In genomic region chr17:23843812-23844273, GRCm38 (mm10) we compare ENCODE assay signal across 9 mouse cellular contexts. TPM values are rescaled to one million over a fixed set of nuclear protein-coding genes. Genes with fewer than 3 reads are reported as not detected.
DNase-seq lines count a peak whose midpoint lies in the region; ATAC-seq and TF ChIP-seq lines count a peak whose summit lies in the region.
"Had no signal": no experiment of that assay in that cellular context is flagged by ENCODE, and none has a peak within 500 bp of the region (broad histone marks: within the 10 kb centered on the region; RNA-seq: fewer than 3 reads in every experiment).

Prss32 (plus strand) TSS chr17:23843855.
Prss41 (minus strand) TSS chr17:23844172.

- peak within 1 kb of the TSS; percentile 78 for H3K9ac ChIP-seq in ES-E14 (ENCODE audit: insufficient read depth, low read depth, low read length, poor library complexity, severe bottlenecking)
- 0 out of 2 replicates have a peak within 1 kb of the TSS, but pooled peaks have one; percentile 25 for H3K9ac ChIP-seq in embryonic facial prominence, embryonic 14.5 days (ENCODE audit: low read depth, low read length)
- H3K9ac ChIP-seq in stomach, embryonic 14.5 days (replicated peaks; ENCODE audit: low read depth, low read length) = no peak within 1 kb of the TSS

- no peak for DNase-seq in ES-E14 (ENCODE audit: low read depth, low spot score)
- DNase-seq in adrenal gland, postnatal 25 days = peak; percentile 66
- peak; percentile 50 for DNase-seq in embryonic facial prominence, embryonic 14.5 days (ENCODE audit: low spot score)
- DNase-seq in heart, postnatal 4 days = peak; percentile 55
- peak; percentile 80 for DNase-seq in limb, embryonic 10.5 days (ENCODE audit: low spot score)
- DNase-seq in mesoderm, embryonic 11.5 days (ENCODE audit: low read depth, low spot score) = peak; percentile 84
- DNase-seq in frontal cortex, postnatal 14 days (ENCODE audit: low spot score in 2 of 2) = no peak

- H3K4me1 ChIP-seq in ES-E14 (ENCODE audit: control insufficient read depth in 2 of 2, insufficient read depth in 2 of 2, low read length in 2 of 2, poor library complexity in 1 of 2) = no peaks in the 10 kb centered on the region; a peak in 1 of 4 replicates
- no peaks in the 10 kb centered on the region for H3K4me1 ChIP-seq in embryonic facial prominence, embryonic 14.5 days (ENCODE audit: control insufficient read depth, insufficient read depth, low read length)
- peaks cover 12% of the 10 kb centered on the region for H3K4me1 ChIP-seq in limb, embryonic 10.5 days
- H3K4me1 ChIP-seq in stomach, embryonic 14.5 days (ENCODE audit: control insufficient read depth, insufficient read depth, low read length) = no peaks in the 10 kb centered on the region

- peak within 1 kb of the TSS; percentile 61 to 74 for H3K4me3 ChIP-seq in ES-E14 (ENCODE audit: insufficient read depth in 1 of 2, low read depth in 1 of 2, low read length in 2 of 2, poor library complexity in 1 of 2, severe bottlenecking in 1 of 2)
- 0 out of 2 replicates have a peak within 1 kb of the TSS, but pooled peaks have one; percentile 2 for H3K4me3 ChIP-seq in embryonic facial prominence, embryonic 14.5 days (ENCODE audit: low read depth, low read length)
- H3K4me3 ChIP-seq in limb, embryonic 10.5 days = peak within 1 kb of the TSS; percentile 43
- H3K4me3 ChIP-seq in stomach, embryonic 14.5 days (ENCODE audit: low read depth, low read length) = no peak within 1 kb of the TSS; the same call in 1 of the 2 replicates

- H3K4me2 ChIP-seq in embryonic facial prominence, embryonic 14.5 days (ENCODE audit: low read depth, low read length) = peak within 1 kb of the TSS; percentile 43
- H3K4me2 ChIP-seq in stomach, embryonic 14.5 days (replicated peaks; ENCODE audit: low read depth, low read length) = peak within 1 kb of the TSS; percentile 25; the same call in 1 of the 2 replicates

- no peaks in the 10 kb centered on the region for H3K9me3 ChIP-seq in ES-E14 (ENCODE audit: control insufficient read depth, insufficient read depth, low read depth, low read length)
- no peaks in the 10 kb centered on the region for H3K9me3 ChIP-seq in embryonic facial prominence, embryonic 14.5 days (ENCODE audit: control insufficient read depth, low read length)
- no peaks in the 10 kb centered on the region for H3K9me3 ChIP-seq in limb, embryonic 10.5 days (replicated peaks)
- H3K9me3 ChIP-seq in stomach, embryonic 14.5 days (ENCODE audit: control insufficient read depth, low read depth, low read length) = no peaks in the 10 kb centered on the region

- 0 out of 2 replicates have a peak, but pooled peaks have one; percentile 48 for ATAC-seq in embryonic facial prominence, embryonic 14.5 days (ENCODE audit: low read depth)
- ATAC-seq in stomach, embryonic 14.5 days (ENCODE audit: insufficient number of reproducible peaks, insufficient read depth, low FRiP score, low read depth) = no peak

- 0 out of 2 replicates have a peak within 1 kb of the TSS, but pooled peaks have one; percentile 6 for H3K27ac ChIP-seq in ES-E14 (ENCODE audit: insufficient read depth, low read depth, low read length, poor library complexity, severe bottlenecking)
- no peak within 1 kb of the TSS for H3K27ac ChIP-seq in embryonic facial prominence, embryonic 14.5 days (replicated peaks; ENCODE audit: low read depth, low read length)
- H3K27ac ChIP-seq in limb, embryonic 10.5 days = peak within 1 kb of the TSS; percentile 31; the same call in 1 of the 2 replicates
- H3K27ac ChIP-seq in stomach, embryonic 14.5 days (ENCODE audit: low read length) = no peak within 1 kb of the TSS

- H3K36me3 ChIP-seq in ES-E14 (ENCODE audit: control insufficient read depth, insufficient read depth, low read length, poor library complexity, severe bottlenecking) = no peaks in the 10 kb centered on the region
- no peaks in the 10 kb centered on the region for H3K36me3 ChIP-seq in embryonic facial prominence, embryonic 14.5 days (ENCODE audit: control insufficient read depth, insufficient read depth, low read length)
- no peaks in the 10 kb centered on the region for H3K36me3 ChIP-seq in limb, embryonic 10.5 days
- no peaks in the 10 kb centered on the region for H3K36me3 ChIP-seq in stomach, embryonic 14.5 days (ENCODE audit: control insufficient read depth, insufficient read depth, low read length)

- in situ Hi-C loops in ES-E14 (cut with MboI; ENCODE audit: low sequenced_read_pairs in 2 of 2, unreplicated experiment in 2 of 2) = no loop called here

- 10% methylated on average over 15 of the region's 19 CpGs for WGBS in embryonic facial prominence, embryonic 14.5 days
- WGBS in limb, embryonic 10.5 days = 11% methylated on average over 19 of the region's 19 CpGs
- 17% methylated on average over 19 of the region's 19 CpGs for WGBS in stomach, embryonic 14.5 days

- no peaks in the 10 kb centered on the region for H3K27me3 ChIP-seq in embryonic facial prominence, embryonic 14.5 days (replicated peaks; ENCODE audit: control insufficient read depth, insufficient read depth, low read length)
- H3K27me3 ChIP-seq in limb, embryonic 10.5 days (ENCODE audit: low read depth, poor library complexity, severe bottlenecking) = peaks cover 6% of the 10 kb centered on the region; the same call in 1 of the 2 replicates
- H3K27me3 ChIP-seq in stomach, embryonic 14.5 days (ENCODE audit: control insufficient read depth, insufficient read depth, low read length) = no peaks in the 10 kb centered on the region

TF ChIP-seq in ES-E14, 5 proteins besides CTCF, POLR2A, EP300 and RAD21:
- no peak for TF ChIP-seq MAFK (IDR thresholded peaks at IDR 0.05; ENCODE audit: insufficient read depth, low read depth, low read length)
- TF ChIP-seq ZC3H11A (IDR thresholded peaks at IDR 0.05; ENCODE audit: borderline replicate concordance, low read depth, low read length) = peak; percentile 13; the same call in 1 of the 2 replicates
TF ChIP-seq in ES-E14: peak in this region for 1.

RNA-seq across cellular contexts. Expression of gene Prss32, which starts in this region (rescaled TPM):
- 0.26 and 0.31 TPM in 2 replicates for total RNA-seq in ES-E14 (2012; rRNA removed)
- total RNA-seq in adrenal gland, postnatal 25 days (2021) = not detected in 2 replicates
- polyA plus RNA-seq in embryonic facial prominence, embryonic 14.5 days (2014; fragmentation: Nextera tagmentation; extraction: Ambion mirVana) = 0.25 TPM in 1 of 2 replicates, not detected in the other
- total RNA-seq in heart, postnatal 4 days (2021) = not detected
- not detected in 2 replicates for polyA plus RNA-seq in limb, embryonic 10.5 days (2016; fragmentation: Nextera tagmentation; extraction: Ambion mirVana)
- polyA plus RNA-seq in stomach, embryonic 14.5 days (2014; fragmentation: Nextera tagmentation; extraction: Ambion mirVana) = 1.1 and 1.6 TPM in 2 replicates
- total RNA-seq: layer of hippocampus, adult 8-10 months had no signal

RNA-seq across cellular contexts. Expression of gene Prss41, which starts in this region (rescaled TPM):
- 6.8 and 11.0 TPM in 2 replicates for total RNA-seq in ES-E14 (2012; rRNA removed)
- 1.0 and 1.2 TPM in 2 replicates for total RNA-seq in adrenal gland, postnatal 25 days (2021)
- 0.64 and 1.1 TPM in 2 replicates for polyA plus RNA-seq in embryonic facial prominence, embryonic 14.5 days (2014; fragmentation: Nextera tagmentation; extraction: Ambion mirVana)
- not detected for total RNA-seq in heart, postnatal 4 days (2021)
- polyA plus RNA-seq in limb, embryonic 10.5 days (2016; fragmentation: Nextera tagmentation; extraction: Ambion mirVana) = 3.3 and 3.9 TPM in 2 replicates
- polyA plus RNA-seq in stomach, embryonic 14.5 days (2014; fragmentation: Nextera tagmentation; extraction: Ambion mirVana) = 1.1 and 2.3 TPM in 2 replicates

Comparison
In these comparisons a context has a peak if more than half of its experiments do, and no peak if none do; other contexts are left out.
1. Peak in DNase-seq in heart, postnatal 4 days; RNA of the genes that start here not detected or under 1 TPM.
2. DNase-seq: peak in adrenal gland, postnatal 25 days (single experiment), embryonic facial prominence, embryonic 14.5 days (single experiment), limb, embryonic 10.5 days (single experiment) and mesoderm, embryonic 11.5 days (single experiment); none in ES-E14 (single experiment) and frontal cortex, postnatal 14 days (0 of 2).
3. H3K27ac ChIP-seq: peak in ES-E14 (single experiment) and limb, embryonic 10.5 days (single experiment); none in embryonic facial prominence, embryonic 14.5 days (single experiment) and stomach, embryonic 14.5 days (single experiment).